12 mouse cellular contexts compared by ENCODE assay signal in genomic region chr19:44649206-44649605, GRCm38 (mm10).
"Had no signal": no experiment of that assay in that cellular context is flagged by ENCODE, and none has a peak within 500 bp of the region (broad histone marks: within the 10 kb centered on the region; RNA-seq: fewer than 3 reads in every experiment).

No protein-coding gene starts in this region.

- DNase-seq: left cerebral cortex, postnatal 4 days; liver, embryonic 13.5 days; lung, adult 2 months; lung, postnatal 14 days; lung, postnatal 4 days; thymus, adult 18-20 months; thymus, postnatal 36 days had no signal

- H3K4me1 ChIP-seq: intestine, embryonic 15.5 days; liver, embryonic 13.5 days had no signal

- H3K9me3 ChIP-seq: intestine, embryonic 15.5 days; limb, embryonic 12.5 days; limb, embryonic 15.5 days; liver, embryonic 13.5 days had no signal

- H3K9ac ChIP-seq: intestine, embryonic 15.5 days; limb, embryonic 12.5 days; limb, embryonic 15.5 days; liver, embryonic 13.5 days had no signal

- H3K4me3 ChIP-seq: intestine, embryonic 15.5 days; limb, embryonic 12.5 days; limb, embryonic 15.5 days; liver, embryonic 13.5 days had no signal

- H3K27ac ChIP-seq: intestine, embryonic 15.5 days; kidney, postnatal 0 days; limb, embryonic 12.5 days; limb, embryonic 15.5 days; liver, embryonic 13.5 days had no signal

- ATAC-seq: intestine, embryonic 15.5 days had no signal

- H3K4me2 ChIP-seq: intestine, embryonic 15.5 days; limb, embryonic 12.5 days; limb, embryonic 15.5 days; liver, embryonic 13.5 days; midbrain, embryonic 11.5 days had no signal

- H3K36me3 ChIP-seq: intestine, embryonic 15.5 days; limb, embryonic 12.5 days; limb, embryonic 15.5 days; liver, embryonic 13.5 days had no signal
